Mouse (Mus musculus): Measurements from ENCODE around the gene Dpyd. TPM values are rescaled to one million over a fixed set of nuclear protein-coding genes. Genes with fewer than 3 reads are reported as not detected.

Gene Dpyd
- polyA plus RNA-seq, 1 experiment from 2014 or later = 3.7 TPM

- H3K4me1 ChIP-seq (ENCODE audit: insufficient read depth, low read length) = no peaks in the 10 kb centered on the region
These were observed 113.5 kb downstream of the Dpyd start for GRCm38 (mm10) chr3:118675441-118675840.

GRCm38 (mm10) chr3:118676052-118676777 is 114.3 kb downstream of the Dpyd start:
- 55% methylated on average over 7 of the region's 7 CpGs for WGBS
- H3K27me3 ChIP-seq (ENCODE audit: insufficient read depth, low read length) = no peaks in the 10 kb centered on the region
- H3K4me2 ChIP-seq (replicated peaks; ENCODE audit: low read depth, low read length) = no peak overlapping the region
- H3K4me3 ChIP-seq (ENCODE audit: low read length) = no peak overlapping the region
- no peak overlapping the region for H3K27ac ChIP-seq (ENCODE audit: low read length)
- H3K36me3 ChIP-seq (ENCODE audit: insufficient read depth, low read length) = no peaks in the 10 kb centered on the region
- no peaks in the 10 kb centered on the region for H3K9me3 ChIP-seq (ENCODE audit: low read length)
- no peak overlapping the region for H3K9ac ChIP-seq (replicated peaks; ENCODE audit: low read length)
- no peaks in the 10 kb centered on the region for H3K4me1 ChIP-seq (ENCODE audit: insufficient read depth, low read length)
- ATAC-seq (ENCODE audit: low FRiP score, low TSS enrichment) = no peak

More at GRCm38 (mm10) chr3:118675441-118675840, 113.5 kb downstream of the Dpyd start:
- no peaks in the 10 kb centered on the region for H3K9me3 ChIP-seq (ENCODE audit: low read length)
- H3K4me2 ChIP-seq (replicated peaks; ENCODE audit: low read depth, low read length) = no peak overlapping the region
- no peak overlapping the region for H3K4me3 ChIP-seq (ENCODE audit: low read length)
- ATAC-seq (ENCODE audit: low FRiP score, low TSS enrichment) = no peak
- no peaks in the 10 kb centered on the region for H3K27me3 ChIP-seq (ENCODE audit: insufficient read depth, low read length)
- no peak overlapping the region for H3K9ac ChIP-seq (replicated peaks; ENCODE audit: low read length)
- H3K27ac ChIP-seq (ENCODE audit: low read length) = no peak overlapping the region
- H3K36me3 ChIP-seq (ENCODE audit: insufficient read depth, low read length) = no peaks in the 10 kb centered on the region
- 24% methylated on average over 1 of the region's 1 CpGs for WGBS

GRCm38 (mm10) chr3:118680803-118681202 is 118.9 kb downstream of the Dpyd start:
- no peaks in the 10 kb centered on the region for H3K36me3 ChIP-seq (ENCODE audit: insufficient read depth, low read length)
- no peaks in the 10 kb centered on the region for H3K4me1 ChIP-seq (ENCODE audit: insufficient read depth, low read length)
- H3K27me3 ChIP-seq (ENCODE audit: insufficient read depth, low read length) = no peaks in the 10 kb centered on the region
- no peaks in the 10 kb centered on the region for H3K9me3 ChIP-seq (ENCODE audit: low read length)
- no peak overlapping the region for H3K9ac ChIP-seq (replicated peaks; ENCODE audit: low read length)
- ATAC-seq (ENCODE audit: low FRiP score, low TSS enrichment) = no peak
- H3K27ac ChIP-seq (ENCODE audit: low read length) = no peak overlapping the region
- no peak overlapping the region for H3K4me3 ChIP-seq (ENCODE audit: low read length)
- H3K4me2 ChIP-seq (replicated peaks; ENCODE audit: low read depth, low read length) = no peak overlapping the region
- WGBS = 55% methylated on average over 4 of the region's 4 CpGs

GRCm38 (mm10) chr3:118750269-118750668 is 188.3 kb downstream of the Dpyd start:
- Histone ChIP-seq H3K4me2 (replicated peaks; ENCODE audit: low read depth, low read length) (no peak overlapping the region), H3K27ac (ENCODE audit: low read length) (no peak overlapping the region), H3K9ac (replicated peaks; ENCODE audit: low read length) (no peak overlapping the region), H3K9me3 (ENCODE audit: low read length) (no peaks in the 10 kb centered on the region), H3K4me3 (ENCODE audit: low read length) (no peak overlapping the region), H3K4me1 (ENCODE audit: insufficient read depth, low read length) (no peaks in the 10 kb centered on the region), H3K36me3 (ENCODE audit: insufficient read depth, low read length) (no peaks in the 10 kb centered on the region), H3K27me3 (ENCODE audit: insufficient read depth, low read length) (no peaks in the 10 kb centered on the region)
- WGBS = 62% methylated on average over 3 of the region's 3 CpGs
- ATAC-seq (ENCODE audit: low FRiP score, low TSS enrichment) = no peak

- Histone ChIP-seq H3K4me2 (replicated peaks; ENCODE audit: low read depth, low read length) (no peak overlapping the region), H3K9ac (replicated peaks; ENCODE audit: low read length) (no peak overlapping the region), H3K36me3 (ENCODE audit: insufficient read depth, low read length) (no peaks in the 10 kb centered on the region), H3K4me1 (ENCODE audit: insufficient read depth, low read length) (no peaks in the 10 kb centered on the region), H3K4me3 (ENCODE audit: low read length) (no peak overlapping the region), H3K27me3 (ENCODE audit: insufficient read depth, low read length) (no peaks in the 10 kb centered on the region), H3K9me3 (ENCODE audit: low read length) (no peaks in the 10 kb centered on the region), H3K27ac (ENCODE audit: low read length) (no peak overlapping the region)
- WGBS = 75% methylated on average over 2 of the region's 2 CpGs
- ATAC-seq (ENCODE audit: low FRiP score, low TSS enrichment) = no peak
These were observed 191.7 kb downstream of the Dpyd start for GRCm38 (mm10) chr3:118753623-118754022.

- Histone ChIP-seq H3K9ac (replicated peaks; ENCODE audit: low read length) (no peak overlapping the region), H3K27ac (ENCODE audit: low read length) (no peak overlapping the region), H3K4me2 (replicated peaks; ENCODE audit: low read depth, low read length) (no peak overlapping the region), H3K4me1 (ENCODE audit: insufficient read depth, low read length) (no peaks in the 10 kb centered on the region), H3K9me3 (ENCODE audit: low read length) (no peaks in the 10 kb centered on the region), H3K4me3 (ENCODE audit: low read length) (no peak overlapping the region), H3K36me3 (ENCODE audit: insufficient read depth, low read length) (no peaks in the 10 kb centered on the region), H3K27me3 (ENCODE audit: insufficient read depth, low read length) (no peaks in the 10 kb centered on the region)
- no peak for ATAC-seq (ENCODE audit: low FRiP score, low TSS enrichment)
- 62% methylated on average over 1 of the region's 1 CpGs for WGBS
These were observed 194.2 kb downstream of the Dpyd start for GRCm38 (mm10) chr3:118756099-118756498.

- no peaks in the 10 kb centered on the region for H3K36me3 ChIP-seq (ENCODE audit: insufficient read depth, low read length)
- no peak overlapping the region for H3K4me3 ChIP-seq (ENCODE audit: low read length)
- no peak overlapping the region for H3K4me2 ChIP-seq (replicated peaks; ENCODE audit: low read depth, low read length)
- ATAC-seq (ENCODE audit: low FRiP score, low TSS enrichment) = no peak
- H3K9me3 ChIP-seq (ENCODE audit: low read length) = no peaks in the 10 kb centered on the region
- no peaks in the 10 kb centered on the region for H3K27me3 ChIP-seq (ENCODE audit: insufficient read depth, low read length)
- 91% methylated on average over 1 of the region's 1 CpGs for WGBS
- H3K4me1 ChIP-seq (ENCODE audit: insufficient read depth, low read length) = no peaks in the 10 kb centered on the region
- H3K9ac ChIP-seq (replicated peaks; ENCODE audit: low read length) = no peak overlapping the region
- H3K27ac ChIP-seq (ENCODE audit: low read length) = no peak overlapping the region
These were observed 251.0 kb downstream of the Dpyd start for GRCm38 (mm10) chr3:118812885-118813284.

- Histone ChIP-seq H3K27me3 (ENCODE audit: insufficient read depth, low read length) (no peaks in the 10 kb centered on the region), H3K4me2 (replicated peaks; ENCODE audit: low read depth, low read length) (no peak overlapping the region), H3K27ac (ENCODE audit: low read length) (no peak overlapping the region), H3K9me3 (ENCODE audit: low read length) (no peaks in the 10 kb centered on the region), H3K4me1 (ENCODE audit: insufficient read depth, low read length) (no peaks in the 10 kb centered on the region), H3K4me3 (ENCODE audit: low read length) (no peak overlapping the region), H3K36me3 (ENCODE audit: insufficient read depth, low read length) (no peaks in the 10 kb centered on the region), H3K9ac (replicated peaks; ENCODE audit: low read length) (no peak overlapping the region)
- peak; percentile 63; the same call in 1 of the 2 replicates for ATAC-seq (ENCODE audit: low FRiP score, low TSS enrichment)
- 46% methylated on average over 4 of the region's 4 CpGs for whole genome bisulfite sequencing
These were observed 288.9 kb downstream of the Dpyd start for GRCm38 (mm10) chr3:118850613-118851527.

- 83% methylated on average over 5 of the region's 5 CpGs for WGBS
- H3K9ac ChIP-seq (replicated peaks; ENCODE audit: low read length) = no peak overlapping the region
- H3K4me3 ChIP-seq (ENCODE audit: low read length) = no peak overlapping the region
- no peaks in the 10 kb centered on the region for H3K9me3 ChIP-seq (ENCODE audit: low read length)
- H3K27ac ChIP-seq (ENCODE audit: low read length) = no peak overlapping the region
- ATAC-seq (ENCODE audit: low FRiP score, low TSS enrichment) = no peak
- no peaks in the 10 kb centered on the region for H3K4me1 ChIP-seq (ENCODE audit: insufficient read depth, low read length)
- no peak overlapping the region for H3K4me2 ChIP-seq (replicated peaks; ENCODE audit: low read depth, low read length)
- no peaks in the 10 kb centered on the region for H3K27me3 ChIP-seq (ENCODE audit: insufficient read depth, low read length)
- no peaks in the 10 kb centered on the region for H3K36me3 ChIP-seq (ENCODE audit: insufficient read depth, low read length)
These were observed 290.8 kb downstream of the Dpyd start for GRCm38 (mm10) chr3:118852711-118853110.

GRCm38 (mm10) chr3:118855411-118855810 is 293.5 kb downstream of the Dpyd start:
- no peaks in the 10 kb centered on the region for H3K4me1 ChIP-seq (ENCODE audit: insufficient read depth, low read length)
- H3K4me2 ChIP-seq (replicated peaks; ENCODE audit: low read depth, low read length) = no peak overlapping the region
- H3K4me3 ChIP-seq (ENCODE audit: low read length) = no peak overlapping the region
- no peaks in the 10 kb centered on the region for H3K9me3 ChIP-seq (ENCODE audit: low read length)
- WGBS = 47% methylated on average over 7 of the region's 7 CpGs
- H3K27ac ChIP-seq (ENCODE audit: low read length) = no peak overlapping the region
- H3K27me3 ChIP-seq (ENCODE audit: insufficient read depth, low read length) = no peaks in the 10 kb centered on the region
- peak; percentile 42; the same call in 1 of the 2 replicates for ATAC-seq (ENCODE audit: low FRiP score, low TSS enrichment)
- no peak overlapping the region for H3K9ac ChIP-seq (replicated peaks; ENCODE audit: low read length)
- no peaks in the 10 kb centered on the region for H3K36me3 ChIP-seq (ENCODE audit: insufficient read depth, low read length)

Measured in kidney, embryonic 16.5 days (tissue).